Mouse (Mus musculus) liver, embryonic 14.5 days (tissue): ENCODE results near the gene Chga. TPM values are rescaled to one million over a fixed set of nuclear protein-coding genes. Genes with fewer than 3 reads are reported as not detected.

Source experiments
- ATAC-seq: fragments of 200-750 bp; cut with Nextera tagmentation; 2 replicates; pipeline ENCODE4 v1.8.0; 2017; ENCODE audit warnings: moderate number of reproducible peaks, mild to moderate bottlenecking, moderate library complexity; ENCODE audit not compliant: insufficient read depth
- DNase-seq, 3 experiments: peaks; one replicate each; pipeline ENCODE4 v3.0.0-alpha.2; 2012 to 2013; ENCODE audit warnings: low read depth in 3 of 3, low spot score in 3 of 3
- H3K27ac ChIP-seq: fragments of 300-500 bp; sonication (generic); 2 replicates; pipeline ENCODE4 v1.5.1; 2014; ENCODE audit warnings: moderate library complexity, mild to moderate bottlenecking, control low read depth, inconsistent platforms
- H3K27me3 ChIP-seq: fragments of 300-500 bp; sonication (generic); 2 replicates; pipeline ENCODE4 v1.6.1; 2014; ENCODE audit warnings: mild to moderate bottlenecking, low read length, moderate library complexity; ENCODE audit not compliant: control insufficient read depth, insufficient read depth
- H3K36me3 ChIP-seq: fragments of 300-500 bp; sonication (generic); replicated peaks from 2 replicates; pipeline ENCODE4 v1.6.1; 2014; ENCODE audit warnings: low read depth; ENCODE audit not compliant: control insufficient read depth, insufficient read depth
- H3K4me1 ChIP-seq, 2 experiments: fragments of 200-500 bp in 1 of 2; fragments of 300-500 bp in 1 of 2; sonication (generic) in 1 of 2; replicated peaks; 2 replicates each; pipeline ENCODE4 v1.6.1; 2012 to 2014; ENCODE audit warnings: antibody characterized with exemption in 1 of 2, inconsistent platforms in 1 of 2, low read length in 1 of 2; ENCODE audit not compliant: control insufficient read depth in 2 of 2, insufficient read depth in 2 of 2
- H3K4me2 ChIP-seq: fragments of 300-500 bp; sonication (generic); 2 replicates; pipeline ENCODE4 v1.6.1; 2014; ENCODE audit warnings: low read depth, mild to moderate bottlenecking, control low read depth, moderate library complexity
- H3K4me3 ChIP-seq, 2 experiments: fragments of 200-500 bp in 1 of 2; fragments of 300-500 bp in 1 of 2; sonication (generic) in 1 of 2; 2 replicates each; pipeline ENCODE4 v1.5.1; 2012 to 2014; ENCODE audit warnings: low read depth in 2 of 2, low read length in 2 of 2, mild to moderate bottlenecking in 2 of 2, control low read depth in 1 of 2, inconsistent platforms in 1 of 2, moderate library complexity in 1 of 2; ENCODE audit not compliant: insufficient read depth in 1 of 2
- H3K9ac ChIP-seq: fragments of 300-500 bp; sonication (generic); replicated peaks from 2 replicates; pipeline ENCODE4 v1.6.1; 2014; ENCODE audit warnings: mild to moderate bottlenecking, control low read depth, moderate library complexity
- H3K9me3 ChIP-seq: fragments of 300-500 bp; sonication (generic); 2 replicates; pipeline ENCODE4 v1.6.1; 2016; ENCODE audit warnings: low read length, mixed read lengths; ENCODE audit not compliant: control insufficient read depth
- CTCF ChIP-seq: IDR thresholded peaks from 2 replicates; pipeline ENCODE4 v1.5.1; 2016; ENCODE audit warnings: antibody characterized with exemption, low read depth, control low read depth
- EP300 ChIP-seq: IDR thresholded peaks from 2 replicates; pipeline ENCODE4 v1.6.1; 2016; ENCODE audit warnings: antibody characterized with exemption, low read depth
- WGBS: fragments of 180-500 bp; shearing (Covaris S2); extraction: QIAGEN DNeasy Blood & Tissue Kit; methylation state at CpG from one replicate; pipeline ENCODE4 v1.1.7; 2014; ENCODE audit not compliant: insufficient replicate concordance; 5-methylcytosine and 5-hydroxymethylcytosine counted together
- polyA plus RNA-seq, 2 experiments: library from polyadenylated mRNA; depleted of rRNA in 1 of 2; stranded (reverse) in 1 of 2; unstranded in 1 of 2; fragments of >200 nt; fragmentation: Nextera tagmentation in 1 of 2; extraction: Ambion mirVana in 1 of 2; gene quantifications; 2 replicates each; pipeline versions ENCODE4 v1.2.1 to v1.2.3; 2012 to 2014

Gene Chga
- polyA plus RNA-seq, 2 experiments: 1.2 to 1.9 TPM

DNA sequence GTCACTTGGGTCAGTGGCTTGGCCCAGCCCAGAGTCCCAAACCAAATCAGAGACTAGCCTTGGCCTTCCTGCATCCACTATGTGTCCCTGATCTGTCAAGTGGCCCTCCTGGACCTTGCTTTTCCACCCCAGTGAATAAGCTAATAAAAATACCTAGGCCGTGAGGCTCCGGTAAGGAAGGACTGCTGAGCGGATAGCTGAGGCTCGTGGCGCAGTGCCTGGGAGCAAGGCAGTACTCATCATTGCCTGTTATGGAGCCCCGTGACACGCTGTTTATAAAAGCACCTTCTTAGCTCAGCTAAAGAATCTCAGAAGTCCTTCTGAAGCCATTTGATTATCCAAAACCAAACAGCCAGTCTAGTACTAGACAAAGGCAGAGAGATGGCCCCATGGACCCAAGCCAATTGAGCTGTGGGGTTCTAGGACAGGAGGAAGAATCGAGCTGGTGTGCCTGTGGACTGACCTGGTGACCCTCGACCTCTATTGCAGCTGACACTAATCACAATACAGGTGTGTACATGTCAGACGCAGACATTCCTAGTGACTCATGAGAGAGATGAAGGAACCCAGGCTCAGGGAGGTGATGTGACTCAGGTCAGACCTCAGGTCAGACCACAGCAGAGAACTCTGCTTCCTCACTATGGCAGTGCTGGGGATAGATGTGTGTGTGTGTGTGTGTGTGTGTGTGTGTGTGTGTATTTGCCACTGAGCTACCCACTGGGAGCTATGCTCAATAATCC lies 22.1 kb downstream of the Chga start:
- no peak for TF ChIP-seq EP300
- TF ChIP-seq CTCF: no peak
- ATAC-seq: no peak

DNA sequence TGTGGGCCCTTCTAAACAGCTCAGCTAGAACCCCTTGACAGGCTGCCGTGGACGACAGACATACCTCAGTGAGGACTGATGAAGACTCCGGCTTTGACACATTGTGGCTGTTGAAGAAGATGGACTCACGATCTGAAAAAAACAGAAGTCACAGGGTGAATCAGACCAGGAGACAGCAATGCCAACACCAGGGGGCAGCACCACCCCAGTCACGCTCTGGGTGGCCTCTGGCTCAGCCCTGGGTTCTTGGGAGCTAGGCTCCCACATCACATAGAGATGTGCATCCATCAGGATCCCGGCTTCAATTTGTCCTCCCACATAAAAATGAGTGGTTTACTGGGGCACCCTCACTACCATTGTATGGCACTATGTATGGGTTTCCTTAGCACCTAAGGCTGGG lies 24.3 kb downstream of the Chga start:
- no peak overlapping the region for H3K4me2 ChIP-seq
- no peaks in the 10 kb centered on the region for H3K36me3 ChIP-seq
- 48% methylated on average over 6 of the region's 6 CpGs for WGBS
- H3K4me1 ChIP-seq: no peaks in the 10 kb centered on the region
- no peaks in the 10 kb centered on the region for H3K9me3 ChIP-seq
- no peak overlapping the region for H3K27ac ChIP-seq
- no peak for DNase-seq
- TF ChIP-seq CTCF (peak; percentile 87), EP300 (no peak)
- no peak overlapping the region for H3K9ac ChIP-seq
- no peaks in the 10 kb centered on the region for H3K27me3 ChIP-seq
- ATAC-seq: 0 out of 2 replicates have a peak, but pooled peaks have one; percentile 17
- no peak overlapping the region for H3K4me3 ChIP-seq

More for the DNA sequence above, 22.1 kb downstream of the Chga start:
- no peaks in the 10 kb centered on the region for H3K4me1 ChIP-seq
- H3K36me3 ChIP-seq: no peaks in the 10 kb centered on the region
- no peak for DNase-seq
- no peak overlapping the region for H3K4me2 ChIP-seq
- H3K4me3 ChIP-seq: no peak overlapping the region
- H3K9me3 ChIP-seq: no peaks in the 10 kb centered on the region
- no peaks in the 10 kb centered on the region for H3K27me3 ChIP-seq
- WGBS: 77% methylated on average over 10 of the region's 10 CpGs
- no peak overlapping the region for H3K27ac ChIP-seq
- H3K9ac ChIP-seq: no peak overlapping the region

DNA sequence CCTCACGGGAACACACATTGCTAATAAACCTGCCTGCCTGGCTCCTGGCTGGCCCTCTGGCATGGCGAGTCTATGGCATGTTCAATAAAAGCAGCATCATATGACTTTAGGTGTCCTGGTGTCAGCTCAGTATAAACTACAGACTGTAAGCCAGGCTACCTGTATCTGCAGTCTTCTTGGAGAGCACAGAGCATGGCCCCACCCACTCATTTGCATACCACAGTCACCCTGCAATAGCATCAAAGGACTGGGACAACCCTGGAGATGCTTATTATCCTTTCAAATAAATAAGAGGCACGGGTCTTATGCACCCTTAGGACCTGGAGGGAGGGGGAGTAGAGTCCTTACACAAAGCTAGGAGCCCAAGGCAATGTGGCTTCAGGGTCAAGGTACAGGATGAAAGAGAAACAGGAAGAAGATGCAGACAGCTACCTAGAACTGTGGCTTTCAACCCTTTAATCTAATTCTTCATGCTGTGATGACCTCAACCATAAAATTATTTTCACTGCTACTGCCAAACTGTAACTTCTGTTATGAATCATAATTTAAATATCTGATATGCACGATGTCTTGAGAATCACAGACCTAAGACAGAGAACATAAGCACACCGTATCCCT lies 26.9 kb downstream of the Chga start:
- Histone ChIP-seq H3K9me3 (no peaks in the 10 kb centered on the region), H3K27ac (no peak overlapping the region), H3K4me1 (no peaks in the 10 kb centered on the region), H3K36me3 (no peaks in the 10 kb centered on the region), H3K4me3 (no peak overlapping the region), H3K27me3 (no peaks in the 10 kb centered on the region), H3K4me2 (no peak overlapping the region), H3K9ac (no peak overlapping the region)
- no peak for DNase-seq
- TF ChIP-seq CTCF: no peak
- no peak for TF ChIP-seq EP300
- 57% methylated on average over 5 of the region's 5 CpGs for WGBS
- ATAC-seq: no peak

DNA sequence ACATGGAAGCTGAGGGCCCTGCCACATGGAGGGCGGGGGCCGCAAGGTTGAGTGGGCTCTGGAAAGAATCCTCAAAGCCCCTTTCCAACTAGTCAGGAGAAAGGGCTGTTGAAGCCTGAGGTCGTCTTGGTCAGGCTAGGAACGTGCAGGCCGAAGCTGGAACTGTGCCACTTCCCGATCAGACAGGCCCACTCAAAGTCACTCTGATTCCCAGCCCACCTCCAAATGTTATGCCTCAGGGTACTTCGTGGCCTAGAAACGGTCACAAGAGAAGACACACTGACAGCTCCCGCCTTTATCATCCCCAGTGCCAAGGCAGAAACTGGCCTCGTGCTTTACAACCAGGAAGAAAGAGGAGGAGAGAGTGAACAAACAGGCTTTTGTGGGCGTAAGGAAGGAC lies 27.7 kb downstream of the Chga start:
- no peak for ATAC-seq
- no peak for TF ChIP-seq EP300
- TF ChIP-seq CTCF: no peak
- DNase-seq: no peak
- H3K4me3 ChIP-seq: no peak overlapping the region
- H3K4me1 ChIP-seq: no peaks in the 10 kb centered on the region
- no peaks in the 10 kb centered on the region for H3K36me3 ChIP-seq
- 69% methylated on average over 11 of the region's 11 CpGs for WGBS
- no peak overlapping the region for H3K9ac ChIP-seq
- H3K9me3 ChIP-seq: no peaks in the 10 kb centered on the region
- no peak overlapping the region for H3K4me2 ChIP-seq
- H3K27me3 ChIP-seq: no peaks in the 10 kb centered on the region
- no peak overlapping the region for H3K27ac ChIP-seq

DNA sequence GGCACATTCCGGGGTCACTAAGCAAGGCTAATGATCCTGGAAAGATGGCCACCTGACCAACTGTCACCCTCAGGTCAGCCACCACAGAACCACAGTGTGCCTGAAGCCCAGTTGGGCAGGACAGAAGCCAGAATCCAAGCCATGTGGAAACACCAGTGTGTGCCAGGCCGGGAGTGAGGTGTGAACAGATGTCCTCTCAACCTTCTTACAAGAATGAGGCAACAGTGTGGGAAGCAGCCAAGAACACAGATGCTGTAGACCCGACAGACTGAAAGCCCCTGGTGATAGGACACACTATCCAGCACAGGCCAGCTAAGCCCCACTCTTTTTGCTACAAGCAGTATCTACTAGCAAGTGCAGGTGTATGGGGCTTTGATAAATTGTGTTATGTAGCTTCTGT lies 30.6 kb downstream of the Chga start:
- WGBS: 58% methylated on average over 3 of the region's 3 CpGs
- H3K4me3 ChIP-seq: no peak overlapping the region
- DNase-seq (no peak), ATAC-seq (no peak)
- TF ChIP-seq EP300: no peak
- TF ChIP-seq CTCF: no peak
- no peak overlapping the region for H3K4me2 ChIP-seq
- H3K27ac ChIP-seq: no peak overlapping the region
- H3K4me1 ChIP-seq: no peaks in the 10 kb centered on the region
- H3K9ac ChIP-seq: no peak overlapping the region
- H3K9me3 ChIP-seq: no peaks in the 10 kb centered on the region
- H3K27me3 ChIP-seq: no peaks in the 10 kb centered on the region
- H3K36me3 ChIP-seq: no peaks in the 10 kb centered on the region
